Mouse (Mus musculus) gastrocnemius, postnatal 14 days (tissue): ENCODE measurements at regions not wholly inside any gene's neighbourhood (a gene's known extent, or its start where the extent isn't known, plus 50 kb on each side); places are given as distances from the start of the nearest gene placed in this dataset.

Experiments used
- DNase-seq: peaks from one replicate; pipeline ENCODE4 v3.0.0; 2021; ENCODE audit warnings: mixed read lengths
- intact Hi-C: fragments of 180-260 bp; cut with DNase I; formaldehyde crosslinking; loops from one replicate; pipeline ENCODE4 v1.15.1; 2025; ENCODE audit warnings: low total_unique reads

GRCm38 (mm10) chr10:43709278-43710033, 131.4 kb downstream of the Cd24a start:
- no peak for DNase-seq
- intact Hi-C loops: no loop called here

- DNase-seq: no peak
- intact Hi-C loops: no loop called here
These were observed 132.3 kb downstream of the Cd24a start for GRCm38 (mm10) chr10:43710186-43710885.

GRCm38 (mm10) chr10:43710886-43711256, 132.8 kb downstream of the Cd24a start:
- no peak for DNase-seq
- intact Hi-C loops: no loop called here

- no peak for DNase-seq
- intact Hi-C loops: no loop called here
These were observed 134.6 kb downstream of the Cd24a start for GRCm38 (mm10) chr10:43712657-43713056.

GRCm38 (mm10) chr10:43718768-43719167, 140.7 kb downstream of the Cd24a start:
- DNase-seq: no peak
- intact Hi-C loops: no loop called here

GRCm38 (mm10) chr10:43721356-43721755, 143.3 kb downstream of the Cd24a start:
- intact Hi-C loops: no loop called here
- DNase-seq: no peak

- intact Hi-C loops: no loop called here
- DNase-seq: no peak
These were observed 144.1 kb downstream of the Cd24a start for GRCm38 (mm10) chr10:43722164-43722563.

GRCm38 (mm10) chr10:43722711-43723614, 144.9 kb downstream of the Cd24a start:
- intact Hi-C loops: no loop called here
- no peak for DNase-seq

- no peak for DNase-seq
- intact Hi-C loops: no loop called here
These were observed 145.5 kb downstream of the Cd24a start for GRCm38 (mm10) chr10:43723615-43723937.

- intact Hi-C loops: no loop called here
- no peak for DNase-seq
These were observed 149.7 kb downstream of the Cd24a start for GRCm38 (mm10) chr10:43727746-43728145.

GRCm38 (mm10) chr10:43729184-43729583, 151.1 kb downstream of the Cd24a start:
- intact Hi-C loops: no loop called here
- DNase-seq: no peak

- no peak for DNase-seq
- intact Hi-C loops: no loop called here
These were observed 155.7 kb downstream of the Cd24a start for GRCm38 (mm10) chr10:43733618-43734415.

- intact Hi-C loops: no loop called here
- DNase-seq: no peak
These were observed 161.1 kb downstream of the Cd24a start for GRCm38 (mm10) chr10:43739181-43739580.

GRCm38 (mm10) chr10:43739718-43740117, 161.6 kb downstream of the Cd24a start:
- intact Hi-C loops: no loop called here
- no peak for DNase-seq

- no peak for DNase-seq
- intact Hi-C loops: no loop called here
These were observed 161.2 kb downstream of the Qrsl1 start for GRCm38 (mm10) chr10:43740204-43740865.

GRCm38 (mm10) chr10:43741361-43742084, 160.0 kb downstream of the Qrsl1 start:
- intact Hi-C loops: no loop called here
- DNase-seq: no peak

GRCm38 (mm10) chr10:43742085-43743054, 159.2 kb downstream of the Qrsl1 start:
- intact Hi-C loops: no loop called here
- DNase-seq: no peak
